Mouse (Mus musculus): ENCODE results near the gene Dhx32. TPM values are rescaled to one million over a fixed set of nuclear protein-coding genes. Genes with fewer than 3 reads are reported as not detected.

The Dhx32 gene
- total RNA-seq, 1 experiment: 42.3 TPM

GRCm38 (mm10) chr7:133683626-133684025 lies 98.9 kb downstream of the Dhx32 start:
- Histone ChIP-seq H3K9me3 (ENCODE audit: control insufficient read depth, insufficient read depth, low read depth, low read length) (no peaks in the 10 kb centered on the region), H3K27ac (ENCODE audit: insufficient read depth, low read depth, low read length, poor library complexity, severe bottlenecking) (no peak overlapping the region), H3K4me3 (ENCODE audit: insufficient read depth in 1 of 2, low read depth in 1 of 2, low read length in 2 of 2, poor library complexity in 1 of 2, severe bottlenecking in 1 of 2) (no peak overlapping the region), H3K9ac (ENCODE audit: insufficient read depth, low read depth, low read length, poor library complexity, severe bottlenecking) (no peak overlapping the region), H3K36me3 (ENCODE audit: control insufficient read depth, insufficient read depth, low read length, poor library complexity, severe bottlenecking) (no peaks in the 10 kb centered on the region), H3K4me1 (ENCODE audit: control insufficient read depth in 2 of 2, insufficient read depth in 2 of 2, low read length in 2 of 2, poor library complexity in 1 of 2) (no peaks in the 10 kb centered on the region)
- in situ Hi-C loops (cut with MboI; ENCODE audit: low sequenced_read_pairs in 2 of 2, unreplicated experiment in 2 of 2): no loop called here
- DNase-seq (ENCODE audit: low read depth, low spot score): no peak
- TF ChIP-seq HCFC1 (IDR thresholded peaks at IDR 0.05; ENCODE audit: borderline replicate concordance, insufficient read depth, low read length) (no peak), MAFK (IDR thresholded peaks at IDR 0.05; ENCODE audit: insufficient read depth, low read depth, low read length) (no peak), CHD2 (IDR thresholded peaks at IDR 0.05; ENCODE audit: low read depth, low read length) (no peak), ZC3H11A (IDR thresholded peaks at IDR 0.05; ENCODE audit: borderline replicate concordance, low read depth, low read length) (no peak), ZNF384 (IDR thresholded peaks at IDR 0.05; ENCODE audit: low read depth, low read length) (no peak)

DNA sequence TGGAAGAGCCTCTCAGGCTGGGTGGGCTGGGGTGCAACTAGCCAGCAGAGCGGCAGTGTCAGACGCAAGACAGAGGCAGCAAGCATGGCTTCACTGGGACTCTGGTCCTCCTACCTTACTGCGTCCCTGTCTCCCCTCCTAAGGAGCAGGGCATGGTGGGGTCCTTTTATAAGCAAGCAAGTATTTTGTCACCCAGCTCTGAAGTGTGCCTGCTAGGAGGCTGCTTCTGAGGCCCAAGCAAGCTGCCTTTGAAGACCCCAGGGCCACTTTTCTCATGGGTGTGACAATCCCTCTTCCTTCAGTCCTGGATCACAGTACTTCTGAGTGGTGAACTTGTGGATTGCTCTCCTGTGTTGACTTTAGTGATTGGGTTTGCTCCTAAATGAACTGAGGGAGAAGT lies 102.6 kb downstream of the Dhx32 start, which contains the start of gene Mmp21:
Gene Mmp21, minus strand, starts transcription at position 101 of the 400 bp plus-strand sequence.
- DNase-seq (ENCODE audit: low read depth, low spot score): no peak
- H3K4me1 ChIP-seq (ENCODE audit: control insufficient read depth in 2 of 2, insufficient read depth in 2 of 2, low read length in 2 of 2, poor library complexity in 1 of 2): peaks cover 2 to 4% of the 10 kb centered on the region in 2 experiments; a peak in 1 of 4 replicates
- no peaks in the 10 kb centered on the region for H3K36me3 ChIP-seq (ENCODE audit: control insufficient read depth, insufficient read depth, low read length, poor library complexity, severe bottlenecking)
- no peaks in the 10 kb centered on the region for H3K9me3 ChIP-seq (ENCODE audit: control insufficient read depth, insufficient read depth, low read depth, low read length)
- no peak within 1 kb of the TSS for H3K27ac ChIP-seq (ENCODE audit: insufficient read depth, low read depth, low read length, poor library complexity, severe bottlenecking)
- in situ Hi-C loops (cut with MboI; ENCODE audit: low sequenced_read_pairs in 2 of 2, unreplicated experiment in 2 of 2): no loop called here
- no peak within 1 kb of the TSS for H3K4me3 ChIP-seq (ENCODE audit: insufficient read depth in 1 of 2, low read depth in 1 of 2, low read length in 2 of 2, poor library complexity in 1 of 2, severe bottlenecking in 1 of 2)
- H3K9ac ChIP-seq (ENCODE audit: insufficient read depth, low read depth, low read length, poor library complexity, severe bottlenecking): no peak within 1 kb of the TSS
- TF ChIP-seq MAFK (IDR thresholded peaks at IDR 0.05; ENCODE audit: insufficient read depth, low read depth, low read length) (no peak), CHD2 (IDR thresholded peaks at IDR 0.05; ENCODE audit: low read depth, low read length) (no peak), ZNF384 (IDR thresholded peaks at IDR 0.05; ENCODE audit: low read depth, low read length) (no peak), ZC3H11A (IDR thresholded peaks at IDR 0.05; ENCODE audit: borderline replicate concordance, low read depth, low read length) (no peak), HCFC1 (IDR thresholded peaks at IDR 0.05; ENCODE audit: borderline replicate concordance, insufficient read depth, low read length) (no peak)

DNA sequence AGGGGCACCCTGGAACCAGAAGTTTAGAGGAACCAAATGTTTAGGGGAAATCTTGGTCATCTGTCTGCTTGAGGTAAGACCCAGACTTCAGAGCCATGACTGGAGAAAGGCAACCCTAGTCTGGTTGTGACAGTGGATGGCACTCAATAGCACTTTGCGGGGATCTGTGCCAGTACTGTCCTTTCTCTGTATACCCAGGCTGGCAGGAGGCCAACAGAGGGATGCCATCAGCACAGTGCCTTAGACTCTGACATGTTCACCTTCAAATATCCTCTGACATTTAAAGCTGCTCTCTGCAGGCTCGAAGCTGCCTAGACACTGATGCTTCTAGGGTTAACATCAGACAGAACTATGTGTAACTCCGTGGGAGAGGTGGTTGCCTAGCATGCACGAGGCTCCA lies 103.1 kb downstream of the Dhx32 start:
- H3K27ac ChIP-seq (ENCODE audit: insufficient read depth, low read depth, low read length, poor library complexity, severe bottlenecking): no peak overlapping the region
- peaks cover 2 to 4% of the 10 kb centered on the region in 2 experiments; a peak in 1 of 4 replicates for H3K4me1 ChIP-seq (ENCODE audit: control insufficient read depth in 2 of 2, insufficient read depth in 2 of 2, low read length in 2 of 2, poor library complexity in 1 of 2)
- in situ Hi-C loops (cut with MboI; ENCODE audit: low sequenced_read_pairs in 2 of 2, unreplicated experiment in 2 of 2): no loop called here
- no peak overlapping the region for H3K9ac ChIP-seq (ENCODE audit: insufficient read depth, low read depth, low read length, poor library complexity, severe bottlenecking)
- no peak for DNase-seq (ENCODE audit: low read depth, low spot score)
- no peaks in the 10 kb centered on the region for H3K36me3 ChIP-seq (ENCODE audit: control insufficient read depth, insufficient read depth, low read length, poor library complexity, severe bottlenecking)
- TF ChIP-seq HCFC1 (IDR thresholded peaks at IDR 0.05; ENCODE audit: borderline replicate concordance, insufficient read depth, low read length): no peak
- TF ChIP-seq ZNF384 (IDR thresholded peaks at IDR 0.05; ENCODE audit: low read depth, low read length): no peak
- TF ChIP-seq ZC3H11A (IDR thresholded peaks at IDR 0.05; ENCODE audit: borderline replicate concordance, low read depth, low read length): no peak
- TF ChIP-seq CHD2 (IDR thresholded peaks at IDR 0.05; ENCODE audit: low read depth, low read length): no peak
- TF ChIP-seq MAFK (IDR thresholded peaks at IDR 0.05; ENCODE audit: insufficient read depth, low read depth, low read length): no peak
- H3K9me3 ChIP-seq (ENCODE audit: control insufficient read depth, insufficient read depth, low read depth, low read length): no peaks in the 10 kb centered on the region
- no peak overlapping the region for H3K4me3 ChIP-seq (ENCODE audit: insufficient read depth in 1 of 2, low read depth in 1 of 2, low read length in 2 of 2, poor library complexity in 1 of 2, severe bottlenecking in 1 of 2)

DNA sequence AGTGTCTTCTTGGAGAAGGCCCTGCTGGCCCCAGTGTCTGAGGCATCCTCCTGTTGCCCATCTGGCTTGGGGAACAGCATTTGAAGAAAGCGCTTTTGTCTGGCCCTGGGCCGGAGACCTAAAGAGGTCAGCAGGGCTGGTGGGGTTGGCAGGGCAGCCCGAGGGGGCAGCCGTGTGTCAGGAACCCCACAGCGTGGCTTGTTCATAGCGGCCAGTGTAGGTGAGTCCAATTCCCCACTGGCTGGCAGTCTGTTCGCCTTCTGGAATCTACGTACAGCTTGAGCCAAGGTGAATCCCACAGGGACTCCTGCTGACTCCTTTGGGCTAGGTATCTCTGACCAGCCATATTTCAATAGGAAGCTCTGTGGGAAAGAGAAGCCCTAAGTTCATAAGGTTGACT lies 103.8 kb downstream of the Dhx32 start:
- no peak for TF ChIP-seq ZNF384 (IDR thresholded peaks at IDR 0.05; ENCODE audit: low read depth, low read length)
- no peak for TF ChIP-seq HCFC1 (IDR thresholded peaks at IDR 0.05; ENCODE audit: borderline replicate concordance, insufficient read depth, low read length)
- no peak for TF ChIP-seq CHD2 (IDR thresholded peaks at IDR 0.05; ENCODE audit: low read depth, low read length)
- no peak for TF ChIP-seq MAFK (IDR thresholded peaks at IDR 0.05; ENCODE audit: insufficient read depth, low read depth, low read length)
- TF ChIP-seq ZC3H11A (IDR thresholded peaks at IDR 0.05; ENCODE audit: borderline replicate concordance, low read depth, low read length): no peak
- Histone ChIP-seq H3K36me3 (ENCODE audit: control insufficient read depth, insufficient read depth, low read length, poor library complexity, severe bottlenecking) (no peaks in the 10 kb centered on the region), H3K4me3 (ENCODE audit: insufficient read depth in 1 of 2, low read depth in 1 of 2, low read length in 2 of 2, poor library complexity in 1 of 2, severe bottlenecking in 1 of 2) (no peak overlapping the region), H3K4me1 (ENCODE audit: control insufficient read depth in 2 of 2, insufficient read depth in 2 of 2, low read length in 2 of 2, poor library complexity in 1 of 2) (peaks cover 2 to 4% of the 10 kb centered on the region in 2 experiments; a peak in 1 of 4 replicates), H3K9me3 (ENCODE audit: control insufficient read depth, insufficient read depth, low read depth, low read length) (no peaks in the 10 kb centered on the region), H3K27ac (ENCODE audit: insufficient read depth, low read depth, low read length, poor library complexity, severe bottlenecking) (no peak overlapping the region), H3K9ac (ENCODE audit: insufficient read depth, low read depth, low read length, poor library complexity, severe bottlenecking) (no peak overlapping the region)
- in situ Hi-C loops (cut with MboI; ENCODE audit: low sequenced_read_pairs in 2 of 2, unreplicated experiment in 2 of 2): no loop called here
- no peak for DNase-seq (ENCODE audit: low read depth, low spot score)
